Mouse (Mus musculus) megakaryocyte, embryonic 14.5 days (primary cell): ENCODE measurements around the gene Mthfd1l.

Experiments
- FLI1 ChIP-seq: IDR thresholded peaks from 2 replicates; pipeline ENCODE4 v1.6.1; 2012; ENCODE audit warnings: low read length, inconsistent platforms, mixed read lengths
- GATA1 ChIP-seq: IDR thresholded peaks from 3 replicates; pipeline ENCODE4 v1.6.1; 2012; ENCODE audit warnings: mixed read lengths, low read length, inconsistent platforms, borderline replicate concordance

- TF ChIP-seq GATA1 (no peak), FLI1 (no peak)
Measured at GRCm38 (mm10) chr10:4006296-4007015, 33.5 kb downstream of the Mthfd1l start.
